Mouse (Mus musculus): ENCODE measurements at regions not wholly inside any gene's neighbourhood (a gene's known extent, or its start where the extent isn't known, plus 50 kb on each side); places are given as distances from the start of the nearest gene placed in this dataset.

DNA sequence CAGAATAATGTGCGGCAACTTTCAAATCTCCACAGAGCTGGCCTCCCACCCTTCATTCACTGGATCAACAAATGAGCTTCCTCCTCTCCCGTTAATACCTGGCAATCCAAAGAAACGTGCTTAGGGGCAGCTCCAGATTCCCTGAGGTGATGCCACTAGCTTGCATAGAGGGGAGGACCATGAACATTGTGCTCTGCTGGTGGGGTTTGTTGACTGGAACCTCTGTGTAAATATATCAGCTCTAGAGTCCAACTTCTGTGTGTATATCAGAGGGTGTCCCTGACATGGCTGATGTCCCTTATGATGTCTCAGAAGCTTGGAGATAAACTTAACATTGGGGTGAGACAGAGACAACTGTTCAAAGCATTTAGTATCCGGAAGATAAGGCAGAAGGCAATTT, 209.6 kb upstream of the Prep start:
- H3K36me3 ChIP-seq (ENCODE audit: control insufficient read depth, insufficient read depth, low read length), result no peaks in the 10 kb centered on the region
- H3K27ac ChIP-seq (ENCODE audit: control insufficient read depth, insufficient read depth, low read depth, low read length), result no peak overlapping the region
- TF ChIP-seq POLR2A (IDR thresholded peaks at IDR 0.05; ENCODE audit: control insufficient read depth, low read depth, low read length) (no peak), CTCF (IDR thresholded peaks at IDR 0.05; ENCODE audit: control insufficient read depth, insufficient read depth, insufficient replicate concordance, low read depth, low read length) (no peak)
- peaks cover 4% of the 10 kb centered on the region for H3K4me1 ChIP-seq (ENCODE audit: control insufficient read depth, insufficient read depth, low read length)
- H3K4me3 ChIP-seq (ENCODE audit: control insufficient read depth, low read depth, low read length), result no peak overlapping the region
- H3K27me3 ChIP-seq (ENCODE audit: control insufficient read depth, insufficient read depth, low read length), result no peaks in the 10 kb centered on the region

DNA sequence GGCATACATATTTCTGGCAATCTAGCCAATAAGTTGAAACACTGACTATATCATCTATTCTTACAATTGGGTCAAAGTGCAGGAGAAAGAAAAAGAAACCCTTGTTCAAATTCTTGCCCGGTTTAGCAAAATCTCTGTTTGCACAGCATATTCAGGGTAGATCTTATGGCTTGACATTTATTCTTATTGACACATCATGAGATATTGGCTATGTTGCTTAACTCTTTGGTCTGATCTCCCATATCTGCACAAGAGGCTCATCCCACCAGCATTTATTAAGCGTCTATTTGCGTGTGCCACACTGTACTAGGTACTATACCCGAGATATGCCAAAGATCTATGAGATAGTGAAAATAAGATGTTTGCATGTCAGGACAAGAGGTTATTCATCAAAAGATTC, 212.9 kb upstream of the Prep start:
- no peak overlapping the region for H3K27ac ChIP-seq (ENCODE audit: control insufficient read depth, insufficient read depth, low read depth, low read length)
- no peak for TF ChIP-seq POLR2A (IDR thresholded peaks at IDR 0.05; ENCODE audit: control insufficient read depth, low read depth, low read length)
- no peak for TF ChIP-seq CTCF (IDR thresholded peaks at IDR 0.05; ENCODE audit: control insufficient read depth, insufficient read depth, insufficient replicate concordance, low read depth, low read length)
- H3K4me1 ChIP-seq (ENCODE audit: control insufficient read depth, insufficient read depth, low read length), result no peaks in the 10 kb centered on the region
- no peak overlapping the region for H3K4me3 ChIP-seq (ENCODE audit: control insufficient read depth, low read depth, low read length)
- no peaks in the 10 kb centered on the region for H3K36me3 ChIP-seq (ENCODE audit: control insufficient read depth, insufficient read depth, low read length)
- H3K27me3 ChIP-seq (ENCODE audit: control insufficient read depth, insufficient read depth, low read length), result no peaks in the 10 kb centered on the region

DNA sequence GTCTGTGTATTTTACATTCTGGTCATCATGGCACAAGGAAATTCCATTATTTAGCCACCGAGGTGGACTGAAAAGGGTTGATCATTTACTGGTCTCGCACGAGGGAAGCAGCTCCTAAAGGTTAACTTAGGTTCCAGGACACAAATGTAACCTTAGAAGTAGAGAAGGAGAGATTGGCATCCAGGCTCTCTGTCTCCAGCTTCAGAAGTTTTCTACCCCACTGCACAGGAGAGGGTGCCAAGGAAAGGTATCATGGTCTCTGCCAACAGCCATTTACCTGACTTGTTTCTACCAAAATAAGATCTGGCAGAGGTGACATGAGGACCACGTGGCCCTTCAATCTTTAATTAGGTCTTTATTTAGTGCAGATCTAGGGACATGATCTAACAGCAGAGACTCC, 218.0 kb upstream of the Prep start:
- H3K27me3 ChIP-seq (ENCODE audit: control insufficient read depth, insufficient read depth, low read length), result no peaks in the 10 kb centered on the region
- no peak for TF ChIP-seq POLR2A (IDR thresholded peaks at IDR 0.05; ENCODE audit: control insufficient read depth, low read depth, low read length)
- TF ChIP-seq CTCF (IDR thresholded peaks at IDR 0.05; ENCODE audit: control insufficient read depth, insufficient read depth, insufficient replicate concordance, low read depth, low read length), result no peak
- H3K27ac ChIP-seq (ENCODE audit: control insufficient read depth, insufficient read depth, low read depth, low read length), result no peak overlapping the region
- no peaks in the 10 kb centered on the region for H3K4me1 ChIP-seq (ENCODE audit: control insufficient read depth, insufficient read depth, low read length)
- no peak overlapping the region for H3K4me3 ChIP-seq (ENCODE audit: control insufficient read depth, low read depth, low read length)
- H3K36me3 ChIP-seq (ENCODE audit: control insufficient read depth, insufficient read depth, low read length), result no peaks in the 10 kb centered on the region

DNA sequence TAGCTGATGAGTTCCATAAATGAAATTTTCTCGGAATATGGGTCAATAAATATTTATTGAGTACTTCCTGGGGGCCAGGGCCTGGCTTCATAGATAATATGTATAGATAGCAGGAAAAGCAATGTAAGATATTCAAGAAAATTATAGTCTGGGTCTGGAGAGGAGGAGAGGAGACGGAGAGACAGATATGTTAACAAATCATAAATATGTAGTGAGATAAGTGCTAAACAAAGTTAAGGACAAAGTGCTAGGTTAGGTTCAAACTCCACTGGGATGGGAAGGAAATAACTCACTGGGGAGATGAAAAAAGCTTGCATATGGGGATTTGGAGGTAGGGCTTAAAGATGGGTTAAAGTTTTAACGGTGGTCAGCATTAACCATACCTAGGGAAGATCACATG, 220.2 kb upstream of the Prep start:
- Histone ChIP-seq H3K4me3 (ENCODE audit: control insufficient read depth, low read depth, low read length) (no peak overlapping the region), H3K4me1 (ENCODE audit: control insufficient read depth, insufficient read depth, low read length) (no peaks in the 10 kb centered on the region), H3K27me3 (ENCODE audit: control insufficient read depth, insufficient read depth, low read length) (no peaks in the 10 kb centered on the region), H3K36me3 (ENCODE audit: control insufficient read depth, insufficient read depth, low read length) (no peaks in the 10 kb centered on the region), H3K27ac (ENCODE audit: control insufficient read depth, insufficient read depth, low read depth, low read length) (no peak overlapping the region)
- TF ChIP-seq CTCF (IDR thresholded peaks at IDR 0.05; ENCODE audit: control insufficient read depth, insufficient read depth, insufficient replicate concordance, low read depth, low read length) (no peak), POLR2A (IDR thresholded peaks at IDR 0.05; ENCODE audit: control insufficient read depth, low read depth, low read length) (no peak)

DNA sequence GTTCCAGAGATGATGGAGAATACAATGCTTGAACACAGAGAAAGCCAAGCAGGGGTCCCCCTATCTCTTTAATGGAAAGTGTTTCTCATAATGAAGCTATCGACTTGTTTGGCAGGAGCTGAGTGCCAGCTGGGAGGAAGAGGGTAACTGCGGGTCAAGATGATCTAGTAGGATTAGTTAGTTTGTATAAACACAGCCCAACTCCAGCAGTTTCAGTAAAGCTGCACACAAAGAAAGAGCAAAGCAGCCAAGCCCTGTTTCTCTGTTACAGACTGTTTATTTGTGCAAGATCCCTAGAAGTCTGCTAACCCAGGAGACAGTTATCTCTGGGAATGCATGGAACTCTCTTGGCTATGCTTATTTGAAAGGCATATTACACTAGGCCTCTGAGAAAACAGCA, 220.9 kb upstream of the Prep start:
- Histone ChIP-seq H3K4me1 (ENCODE audit: control insufficient read depth, insufficient read depth, low read length) (no peaks in the 10 kb centered on the region), H3K27me3 (ENCODE audit: control insufficient read depth, insufficient read depth, low read length) (no peaks in the 10 kb centered on the region), H3K4me3 (ENCODE audit: control insufficient read depth, low read depth, low read length) (no peak overlapping the region), H3K36me3 (ENCODE audit: control insufficient read depth, insufficient read depth, low read length) (no peaks in the 10 kb centered on the region), H3K27ac (ENCODE audit: control insufficient read depth, insufficient read depth, low read depth, low read length) (no peak overlapping the region)
- no peak for TF ChIP-seq CTCF (IDR thresholded peaks at IDR 0.05; ENCODE audit: control insufficient read depth, insufficient read depth, insufficient replicate concordance, low read depth, low read length)
- no peak for TF ChIP-seq POLR2A (IDR thresholded peaks at IDR 0.05; ENCODE audit: control insufficient read depth, low read depth, low read length)

DNA sequence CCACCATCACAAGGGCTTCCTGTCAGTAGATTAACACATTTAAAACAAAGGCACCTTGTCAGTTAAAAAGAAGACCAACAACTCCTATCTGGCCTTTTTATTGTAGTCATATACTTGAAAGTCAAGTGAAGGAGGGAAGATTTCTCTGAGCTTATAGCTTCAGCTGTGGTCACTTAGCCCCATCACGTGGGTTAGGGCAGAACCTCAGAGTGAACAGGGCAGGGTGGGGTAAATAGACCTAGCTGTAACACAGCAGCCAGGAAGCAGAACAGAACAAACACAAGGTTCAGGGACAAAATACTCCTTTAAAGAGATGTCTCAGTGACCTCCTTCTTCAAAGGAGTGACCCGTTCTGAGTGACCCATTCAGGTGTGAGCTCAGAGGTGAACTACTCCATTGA, 226.6 kb upstream of the Prep start:
- H3K36me3 ChIP-seq (ENCODE audit: control insufficient read depth, insufficient read depth, low read length), result no peaks in the 10 kb centered on the region
- H3K4me3 ChIP-seq (ENCODE audit: control insufficient read depth, low read depth, low read length), result no peak overlapping the region
- no peak overlapping the region for H3K27ac ChIP-seq (ENCODE audit: control insufficient read depth, insufficient read depth, low read depth, low read length)
- H3K27me3 ChIP-seq (ENCODE audit: control insufficient read depth, insufficient read depth, low read length), result no peaks in the 10 kb centered on the region
- TF ChIP-seq POLR2A (IDR thresholded peaks at IDR 0.05; ENCODE audit: control insufficient read depth, low read depth, low read length) (no peak), CTCF (IDR thresholded peaks at IDR 0.05; ENCODE audit: control insufficient read depth, insufficient read depth, insufficient replicate concordance, low read depth, low read length) (no peak)
- no peaks in the 10 kb centered on the region for H3K4me1 ChIP-seq (ENCODE audit: control insufficient read depth, insufficient read depth, low read length)

DNA sequence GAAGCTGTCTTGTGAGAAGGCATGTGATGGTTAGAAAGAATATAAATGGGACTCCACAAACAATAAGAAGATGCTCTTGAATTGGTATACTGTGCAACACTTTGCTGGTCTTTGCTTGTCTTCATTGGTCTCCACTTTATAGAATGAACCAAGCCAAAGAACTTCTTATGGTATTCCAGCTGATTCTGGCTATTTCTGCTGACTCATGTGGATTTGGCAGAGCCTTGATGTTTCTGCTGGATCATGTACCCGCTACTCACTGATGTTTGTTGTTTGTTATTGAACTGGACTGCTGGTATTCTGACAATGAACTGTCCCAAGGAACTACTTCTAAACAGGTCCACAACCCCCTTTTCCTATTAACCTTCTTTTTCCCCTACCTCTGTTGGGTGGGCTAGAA, 234.5 kb upstream of the Prep start:
- Histone ChIP-seq H3K27ac (ENCODE audit: control insufficient read depth, insufficient read depth, low read depth, low read length) (no peak overlapping the region), H3K36me3 (ENCODE audit: control insufficient read depth, insufficient read depth, low read length) (no peaks in the 10 kb centered on the region), H3K4me3 (ENCODE audit: control insufficient read depth, low read depth, low read length) (no peak overlapping the region), H3K27me3 (ENCODE audit: control insufficient read depth, insufficient read depth, low read length) (no peaks in the 10 kb centered on the region), H3K4me1 (ENCODE audit: control insufficient read depth, insufficient read depth, low read length) (no peaks in the 10 kb centered on the region)
- no peak for TF ChIP-seq CTCF (IDR thresholded peaks at IDR 0.05; ENCODE audit: control insufficient read depth, insufficient read depth, insufficient replicate concordance, low read depth, low read length)
- TF ChIP-seq POLR2A (IDR thresholded peaks at IDR 0.05; ENCODE audit: control insufficient read depth, low read depth, low read length), result no peak

DNA sequence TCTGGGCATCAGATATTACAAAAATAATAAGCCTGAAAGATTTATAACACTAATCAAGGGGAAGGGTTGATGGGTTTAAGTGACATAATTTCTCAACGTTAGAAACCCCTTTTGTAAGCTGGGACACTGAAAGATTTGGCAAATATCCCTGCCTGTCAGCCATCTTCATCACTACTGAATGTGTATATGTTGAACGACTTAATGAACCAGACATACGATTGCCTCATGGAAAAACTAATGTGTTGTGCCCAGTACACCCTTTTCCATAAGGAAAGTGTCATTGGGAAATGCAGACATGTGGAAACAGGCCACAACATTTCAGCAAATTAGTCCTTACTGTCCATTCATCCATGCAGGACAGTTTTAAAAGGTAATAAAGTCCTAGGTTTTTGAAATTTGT, 240.7 kb upstream of the Prep start:
- Histone ChIP-seq H3K4me1 (ENCODE audit: control insufficient read depth, insufficient read depth, low read length) (no peaks in the 10 kb centered on the region), H3K4me3 (ENCODE audit: control insufficient read depth, low read depth, low read length) (no peak overlapping the region), H3K27ac (ENCODE audit: control insufficient read depth, insufficient read depth, low read depth, low read length) (no peak overlapping the region), H3K27me3 (ENCODE audit: control insufficient read depth, insufficient read depth, low read length) (no peaks in the 10 kb centered on the region), H3K36me3 (ENCODE audit: control insufficient read depth, insufficient read depth, low read length) (no peaks in the 10 kb centered on the region)
- TF ChIP-seq CTCF (IDR thresholded peaks at IDR 0.05; ENCODE audit: control insufficient read depth, insufficient read depth, insufficient replicate concordance, low read depth, low read length) (no peak), POLR2A (IDR thresholded peaks at IDR 0.05; ENCODE audit: control insufficient read depth, low read depth, low read length) (no peak)

Measured in testis, adult 2 months (tissue).